Mouse (Mus musculus): Measurements from ENCODE around the gene Pkd1l1. TPM values are rescaled to one million over a fixed set of nuclear protein-coding genes. Genes with fewer than 3 reads are reported as not detected.
A peak's percentile ranks its signal among the peaks of the same experiment; 100 is the strongest.

The Pkd1l1 gene
- polyA plus RNA-seq, 1 experiment from 2014 or later: 0.09 TPM

DNA sequence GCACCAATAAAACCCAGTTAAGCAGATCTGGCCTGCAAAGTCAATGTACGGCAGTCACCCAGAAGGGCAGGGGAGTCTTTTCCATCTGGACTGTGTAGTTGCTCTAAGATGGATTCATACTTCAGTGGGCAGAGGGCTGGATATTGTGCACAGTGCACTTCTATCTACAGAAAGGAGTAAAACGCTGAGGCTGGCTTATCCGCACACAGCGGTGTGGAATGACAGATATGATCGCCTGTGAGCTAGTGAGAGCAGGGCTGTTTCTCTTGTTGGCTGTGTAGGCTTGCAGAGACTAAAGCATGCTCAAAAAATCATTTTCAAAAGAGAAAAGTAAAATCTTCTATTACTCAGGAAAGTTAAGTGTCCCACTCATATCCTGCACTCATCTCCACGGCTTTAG lies 973 bp downstream of the Pkd1l1 start:
- ATAC-seq: no peak
- no peaks in the 10 kb centered on the region for H3K27me3 ChIP-seq
- H3K4me2 ChIP-seq: no peak overlapping the region
- no peak overlapping the region for H3K4me3 ChIP-seq
- no peak overlapping the region for H3K9ac ChIP-seq
- H3K27ac ChIP-seq: no peak overlapping the region
- H3K36me3 ChIP-seq (ENCODE audit: poor library complexity, severe bottlenecking): no peaks in the 10 kb centered on the region
- H3K4me1 ChIP-seq: no peaks in the 10 kb centered on the region
- WGBS: 89% methylated on average over 6 of the region's 6 CpGs
- no peaks in the 10 kb centered on the region for H3K9me3 ChIP-seq (replicated peaks)

DNA sequence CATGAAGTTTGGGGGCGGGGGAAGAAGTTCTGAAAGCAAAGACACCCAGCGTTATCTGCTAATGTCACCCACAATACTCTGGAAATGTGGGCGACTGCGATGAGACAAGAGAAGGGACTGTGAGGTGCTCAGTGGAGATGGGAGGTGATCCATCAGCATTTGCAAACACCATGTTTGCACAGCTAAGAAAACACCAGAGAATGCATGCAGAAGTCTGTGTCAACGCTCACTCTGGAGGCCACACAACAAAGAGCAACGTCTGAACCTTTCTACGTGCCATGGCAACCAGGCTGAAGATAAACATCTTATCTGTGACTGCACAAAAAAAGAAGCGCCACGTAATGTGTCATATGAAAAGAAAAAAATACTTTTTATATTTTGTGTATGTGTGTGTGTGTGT lies 2.6 kb downstream of the Pkd1l1 start:
- no peaks in the 10 kb centered on the region for H3K4me1 ChIP-seq
- H3K27ac ChIP-seq: no peak overlapping the region
- H3K4me2 ChIP-seq: no peak overlapping the region
- H3K4me3 ChIP-seq: no peak overlapping the region
- H3K9ac ChIP-seq: no peak overlapping the region
- WGBS: 85% methylated on average over 9 of the region's 9 CpGs
- H3K36me3 ChIP-seq (ENCODE audit: poor library complexity, severe bottlenecking): no peaks in the 10 kb centered on the region
- H3K9me3 ChIP-seq (replicated peaks): no peaks in the 10 kb centered on the region
- no peak for ATAC-seq
- no peaks in the 10 kb centered on the region for H3K27me3 ChIP-seq

DNA sequence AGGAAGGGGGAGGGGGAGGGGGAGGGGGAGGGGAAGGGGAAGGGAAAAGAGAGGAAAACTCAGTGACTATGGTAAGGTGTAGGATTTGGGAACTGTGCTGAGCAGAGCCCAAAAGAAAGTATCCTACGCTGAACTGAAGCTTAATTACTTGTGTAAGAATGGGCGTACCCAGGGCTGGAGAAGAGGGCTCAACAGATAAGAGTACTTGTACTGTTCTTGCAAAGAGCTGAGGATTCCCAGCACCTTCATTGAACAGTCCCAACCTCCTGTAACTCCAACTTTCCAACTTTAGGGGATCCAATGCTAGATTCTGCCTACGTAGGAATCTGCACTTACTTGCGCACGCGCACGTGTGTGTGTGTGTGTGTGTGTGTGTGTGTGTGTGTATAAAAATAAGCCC lies 5.0 kb downstream of the Pkd1l1 start:
- Histone ChIP-seq H3K9me3 (replicated peaks) (no peaks in the 10 kb centered on the region), H3K4me3 (no peak overlapping the region), H3K27ac (no peak overlapping the region), H3K36me3 (ENCODE audit: poor library complexity, severe bottlenecking) (no peaks in the 10 kb centered on the region), H3K4me2 (no peak overlapping the region), H3K27me3 (no peaks in the 10 kb centered on the region), H3K9ac (no peak overlapping the region), H3K4me1 (no peaks in the 10 kb centered on the region)
- ATAC-seq: no peak
- WGBS: 96% methylated on average over 7 of the region's 7 CpGs

DNA sequence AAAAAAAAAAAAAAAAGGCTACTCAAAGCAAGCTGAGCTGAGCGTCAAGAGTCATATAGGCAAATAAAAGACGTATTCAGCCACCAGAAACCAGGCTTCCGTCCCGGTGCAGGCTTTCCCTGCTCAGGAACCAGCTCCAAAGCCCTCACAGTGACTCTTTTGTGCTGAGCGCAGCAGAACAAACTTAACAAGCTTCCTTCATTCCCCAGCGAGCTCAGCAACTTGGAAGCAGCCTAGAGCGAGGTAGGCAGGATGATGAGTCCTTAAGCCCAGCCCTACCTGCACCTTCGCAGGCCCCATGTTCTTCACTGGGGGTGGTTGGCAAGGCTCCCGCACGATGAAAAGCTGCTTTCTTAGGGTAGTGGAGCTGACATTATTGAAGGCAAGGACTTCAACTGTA lies 14.5 kb downstream of the Pkd1l1 start:
- Histone ChIP-seq H3K4me2 (no peak overlapping the region), H3K36me3 (ENCODE audit: poor library complexity, severe bottlenecking) (no peaks in the 10 kb centered on the region), H3K27ac (no peak overlapping the region), H3K9ac (no peak overlapping the region), H3K4me3 (no peak overlapping the region), H3K27me3 (no peaks in the 10 kb centered on the region), H3K9me3 (replicated peaks) (no peaks in the 10 kb centered on the region; the same call in 1 of the 2 replicates), H3K4me1 (peaks cover 3% of the 10 kb centered on the region; the same call in 1 of the 2 replicates)
- ATAC-seq: no peak
- 35% methylated on average over 10 of the region's 10 CpGs for WGBS

DNA sequence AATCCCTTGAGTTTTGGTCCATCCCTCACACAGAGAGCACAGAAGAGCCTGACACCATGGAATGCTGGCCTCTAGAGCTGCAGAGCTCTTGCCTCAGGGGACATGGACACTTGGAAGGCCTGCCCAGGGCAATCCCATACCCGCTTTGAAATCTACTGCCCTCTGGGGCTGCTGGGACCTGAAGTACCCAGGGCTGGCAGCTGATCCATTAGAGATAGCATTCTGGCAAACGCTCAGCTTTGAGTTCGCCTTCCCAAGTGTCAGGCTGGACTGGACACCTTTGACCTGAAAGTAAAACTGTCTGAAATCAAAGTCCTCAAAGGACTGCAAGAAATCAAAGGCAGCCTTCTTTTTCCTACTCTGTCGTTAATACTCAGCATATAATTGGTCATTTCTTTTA lies 15.0 kb downstream of the Pkd1l1 start:
- no peaks in the 10 kb centered on the region for H3K36me3 ChIP-seq (ENCODE audit: poor library complexity, severe bottlenecking)
- H3K4me3 ChIP-seq: no peak overlapping the region
- peaks cover 3% of the 10 kb centered on the region; the same call in 1 of the 2 replicates for H3K4me1 ChIP-seq
- no peak overlapping the region for H3K27ac ChIP-seq
- H3K27me3 ChIP-seq: no peaks in the 10 kb centered on the region
- 68% methylated on average over 4 of the region's 4 CpGs for WGBS
- H3K4me2 ChIP-seq: no peak overlapping the region
- no peak for ATAC-seq
- H3K9ac ChIP-seq: no peak overlapping the region
- no peaks in the 10 kb centered on the region; the same call in 1 of the 2 replicates for H3K9me3 ChIP-seq (replicated peaks)

DNA sequence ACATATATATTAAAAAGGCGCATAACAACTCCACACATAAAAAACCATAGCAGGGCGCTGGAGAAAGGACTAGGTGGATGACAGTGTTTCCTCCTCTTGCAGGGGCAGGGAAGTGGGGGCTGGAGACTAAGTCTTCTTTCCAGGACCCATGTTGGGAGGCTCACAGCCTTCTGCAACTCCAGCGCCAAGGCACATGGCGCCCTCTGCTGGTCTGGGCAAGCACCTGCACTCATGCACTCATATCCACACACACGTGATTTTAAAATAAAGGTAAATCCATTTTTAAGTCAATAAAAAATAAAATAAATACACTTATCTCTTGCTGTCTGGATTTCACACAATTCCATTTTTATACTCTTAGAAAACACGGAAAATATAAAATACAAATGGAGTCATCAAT lies 16.0 kb downstream of the Pkd1l1 start:
- no peak for ATAC-seq
- Histone ChIP-seq H3K4me1 (peaks cover 3% of the 10 kb centered on the region; the same call in 1 of the 2 replicates), H3K4me3 (no peak overlapping the region), H3K36me3 (ENCODE audit: poor library complexity, severe bottlenecking) (no peaks in the 10 kb centered on the region), H3K27me3 (no peaks in the 10 kb centered on the region), H3K4me2 (no peak overlapping the region), H3K9ac (no peak overlapping the region), H3K9me3 (replicated peaks) (no peaks in the 10 kb centered on the region; the same call in 1 of the 2 replicates), H3K27ac (no peak overlapping the region)
- 66% methylated on average over 6 of the region's 6 CpGs for WGBS

DNA sequence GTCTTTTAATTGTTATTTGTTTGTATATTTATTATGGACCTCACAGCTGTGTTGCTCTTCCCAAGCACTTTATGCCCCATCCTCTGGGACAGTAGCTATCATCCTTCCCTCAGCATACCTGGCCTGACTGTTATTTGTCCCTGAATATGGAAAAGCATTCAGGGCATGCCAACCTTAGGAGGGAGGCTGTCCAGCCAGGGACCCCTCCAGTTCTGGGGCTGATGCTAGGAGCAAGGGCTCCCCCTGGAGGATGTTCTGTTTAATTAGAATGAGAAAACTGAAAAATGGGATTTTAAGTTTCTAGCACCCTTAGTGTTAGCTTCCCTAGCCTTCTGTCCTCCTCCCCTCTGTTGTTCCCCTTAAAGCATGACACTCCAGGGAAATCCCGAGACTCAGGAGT lies 17.4 kb downstream of the Pkd1l1 start:
- Histone ChIP-seq H3K9me3 (replicated peaks) (no peaks in the 10 kb centered on the region; the same call in 1 of the 2 replicates), H3K4me1 (peaks cover 3% of the 10 kb centered on the region; the same call in 1 of the 2 replicates), H3K27me3 (no peaks in the 10 kb centered on the region), H3K4me2 (no peak overlapping the region), H3K27ac (no peak overlapping the region), H3K4me3 (no peak overlapping the region), H3K9ac (no peak overlapping the region), H3K36me3 (ENCODE audit: poor library complexity, severe bottlenecking) (no peaks in the 10 kb centered on the region)
- 4% methylated on average over 1 of the region's 1 CpGs for WGBS
- peak; percentile 73 for ATAC-seq

DNA sequence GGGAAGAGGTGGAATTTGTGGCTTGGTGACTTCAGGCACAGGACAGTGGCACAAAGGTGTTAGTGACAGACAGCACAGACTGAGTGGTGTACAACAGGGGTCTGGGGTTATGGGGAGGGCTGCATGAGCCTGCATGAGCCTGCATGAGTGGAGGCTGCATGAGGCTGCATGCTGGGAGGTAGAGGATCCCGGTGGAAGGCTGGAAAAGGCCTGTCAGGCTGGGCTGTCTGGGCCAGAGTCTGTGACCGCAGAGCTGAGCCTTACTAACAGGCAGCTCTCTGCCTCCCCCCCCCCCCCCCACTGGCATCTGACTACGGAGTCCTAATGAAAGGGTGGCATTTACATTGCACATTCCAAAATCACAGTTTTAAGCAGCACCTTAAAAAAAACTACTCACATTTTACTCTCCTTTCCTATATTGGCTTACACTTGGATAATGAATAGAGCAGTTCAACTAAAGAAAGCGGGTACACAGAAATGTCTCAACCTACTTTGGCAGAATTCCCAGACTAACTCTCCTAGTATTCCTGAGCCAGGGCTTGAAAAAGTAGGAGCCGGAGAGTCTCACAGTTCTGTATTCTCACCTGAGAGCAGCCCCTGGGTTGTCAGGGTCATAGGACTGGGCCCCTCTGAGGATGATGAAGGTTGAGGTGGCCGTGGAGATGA lies 23.2 kb downstream of the Pkd1l1 start:
- Histone ChIP-seq H3K4me1 (peaks cover 14% of the 10 kb centered on the region), H3K27me3 (no peaks in the 10 kb centered on the region), H3K27ac (peak overlapping the region; percentile 40; the same call in 1 of the 2 replicates), H3K36me3 (ENCODE audit: poor library complexity, severe bottlenecking) (no peaks in the 10 kb centered on the region), H3K9me3 (replicated peaks) (no peaks in the 10 kb centered on the region), H3K9ac (no peak overlapping the region), H3K4me3 (no peak overlapping the region), H3K4me2 (no peak overlapping the region)
- peak; percentile 78 for ATAC-seq
- 40% methylated on average over 5 of the region's 6 CpGs for WGBS

DNA sequence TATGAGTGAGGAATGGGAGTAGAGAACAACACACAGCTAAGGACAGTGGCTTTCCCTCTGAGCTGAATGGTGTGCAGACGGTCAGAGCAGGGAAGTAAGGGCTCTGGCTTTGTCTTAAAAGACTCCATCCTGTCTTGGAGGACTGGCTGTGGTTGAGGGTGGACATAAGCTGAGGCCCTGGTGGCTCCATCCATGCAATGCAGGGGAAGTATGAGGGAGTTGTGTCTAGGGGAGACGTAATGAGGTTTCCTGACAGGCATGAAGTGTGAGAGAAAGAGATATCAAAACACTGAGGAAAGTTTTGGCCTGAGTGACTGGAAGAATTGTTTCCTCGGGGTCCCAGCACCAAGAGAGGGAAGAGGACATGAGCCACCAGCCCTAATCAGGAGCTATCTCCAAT lies 24.2 kb downstream of the Pkd1l1 start:
- 69% methylated on average over 3 of the region's 3 CpGs for WGBS
- H3K4me3 ChIP-seq: no peak overlapping the region

DNA sequence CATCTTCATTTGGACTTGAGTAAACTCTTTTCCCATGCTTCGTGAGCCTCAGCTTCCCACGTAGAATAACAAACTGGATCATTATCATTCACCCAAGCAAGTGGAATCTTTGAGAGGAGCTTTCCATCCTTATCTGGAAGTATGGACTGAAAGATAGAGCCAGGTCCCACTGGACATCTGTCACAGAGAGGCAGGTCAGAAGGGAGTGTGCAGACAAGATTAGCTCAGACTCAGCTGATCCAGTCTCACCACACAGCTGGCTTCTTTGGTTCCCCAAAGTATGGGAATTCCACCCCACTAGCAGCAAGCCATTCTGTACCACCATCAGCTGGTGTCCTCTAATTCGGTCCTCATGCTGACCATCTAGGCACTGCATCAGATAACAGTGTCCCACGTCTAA lies 29.0 kb downstream of the Pkd1l1 start:
- no peaks in the 10 kb centered on the region for H3K36me3 ChIP-seq (ENCODE audit: poor library complexity, severe bottlenecking)
- H3K4me2 ChIP-seq: no peak overlapping the region
- no peaks in the 10 kb centered on the region for H3K27me3 ChIP-seq
- no peaks in the 10 kb centered on the region for H3K9me3 ChIP-seq (replicated peaks)
- ATAC-seq: no peak
- H3K4me3 ChIP-seq: no peak overlapping the region
- peaks cover 5% of the 10 kb centered on the region; the same call in 1 of the 2 replicates for H3K4me1 ChIP-seq
- H3K27ac ChIP-seq: no peak overlapping the region
- H3K9ac ChIP-seq: no peak overlapping the region
- 85% methylated on average over 4 of the region's 4 CpGs for WGBS

More for the DNA sequence above, 24.2 kb downstream of the Pkd1l1 start:
- peaks cover 14% of the 10 kb centered on the region for H3K4me1 ChIP-seq
- no peak overlapping the region for H3K4me2 ChIP-seq
- H3K9me3 ChIP-seq (replicated peaks): no peaks in the 10 kb centered on the region
- no peak for ATAC-seq
- no peak overlapping the region for H3K27ac ChIP-seq
- H3K27me3 ChIP-seq: no peaks in the 10 kb centered on the region
- no peaks in the 10 kb centered on the region for H3K36me3 ChIP-seq (ENCODE audit: poor library complexity, severe bottlenecking)
- no peak overlapping the region for H3K9ac ChIP-seq

DNA sequence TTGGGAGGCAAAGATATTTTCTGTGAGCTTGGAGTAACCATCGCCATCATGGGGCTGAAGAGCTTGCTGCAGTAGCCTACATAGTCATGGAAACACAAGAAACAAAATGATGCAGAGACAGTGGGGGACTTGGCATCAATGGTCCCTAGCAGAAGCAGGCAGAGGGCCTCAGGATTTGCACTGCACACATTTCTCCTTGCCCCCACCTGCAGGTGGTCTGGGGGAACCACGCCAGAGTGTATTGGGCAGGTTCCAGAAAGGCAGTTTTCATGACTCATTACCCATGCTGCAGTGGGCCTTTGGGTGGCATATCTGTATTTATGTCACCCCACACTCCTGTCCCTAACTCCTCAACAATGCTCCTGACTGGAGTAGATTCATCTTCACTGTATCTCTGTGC lies 30.6 kb downstream of the Pkd1l1 start:
- 77% methylated on average over 2 of the region's 2 CpGs for WGBS

DNA sequence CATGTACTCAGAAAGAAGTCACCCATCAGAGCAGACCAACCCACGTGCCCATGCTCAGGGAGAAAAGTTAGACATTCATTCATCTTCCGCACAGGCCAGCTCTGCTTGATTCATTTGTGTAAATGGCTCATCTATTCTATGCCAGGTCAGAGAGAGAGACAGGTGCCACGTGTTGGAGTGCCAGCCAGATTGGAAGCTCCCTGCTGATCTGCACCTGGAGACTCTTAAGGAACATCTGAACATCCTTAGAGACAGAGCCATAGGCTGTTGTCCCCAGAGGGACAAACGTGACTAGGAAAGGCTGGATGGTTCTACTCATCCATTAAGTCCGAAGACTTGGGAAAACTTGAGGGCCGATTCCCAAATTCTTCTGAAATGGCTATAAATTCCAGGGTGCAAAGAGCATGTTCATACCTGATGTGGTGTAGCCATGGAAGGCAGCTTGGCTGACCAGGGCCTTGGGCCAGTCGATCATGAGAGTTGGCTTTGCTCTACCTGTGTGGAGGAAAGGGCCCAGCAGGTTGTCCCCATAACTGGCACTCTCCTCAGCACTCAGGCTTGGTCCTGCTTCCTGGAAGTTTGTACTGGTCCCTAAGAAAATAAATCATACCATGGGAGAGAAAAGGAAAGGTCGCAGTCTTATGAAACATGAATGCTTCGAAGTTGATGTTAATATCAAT lies 36.5 kb downstream of the Pkd1l1 start:
- WGBS: 86% methylated on average over 9 of the region's 9 CpGs
- no peaks in the 10 kb centered on the region for H3K27me3 ChIP-seq
- H3K4me3 ChIP-seq: no peak overlapping the region
- H3K4me1 ChIP-seq: no peaks in the 10 kb centered on the region
- ATAC-seq: no peak
- H3K4me2 ChIP-seq: no peak overlapping the region
- no peaks in the 10 kb centered on the region for H3K36me3 ChIP-seq (ENCODE audit: poor library complexity, severe bottlenecking)
- no peaks in the 10 kb centered on the region for H3K9me3 ChIP-seq (replicated peaks)
- no peak overlapping the region for H3K27ac ChIP-seq
- no peak overlapping the region for H3K9ac ChIP-seq

More for the DNA sequence above, 30.6 kb downstream of the Pkd1l1 start:
- no peak overlapping the region for H3K27ac ChIP-seq
- no peaks in the 10 kb centered on the region for H3K36me3 ChIP-seq (ENCODE audit: poor library complexity, severe bottlenecking)
- H3K27me3 ChIP-seq: no peaks in the 10 kb centered on the region
- no peaks in the 10 kb centered on the region for H3K9me3 ChIP-seq (replicated peaks)
- H3K4me1 ChIP-seq: no peaks in the 10 kb centered on the region
- H3K9ac ChIP-seq: no peak overlapping the region
- no peak overlapping the region for H3K4me3 ChIP-seq
- ATAC-seq: no peak; the same call in 1 of the 2 replicates
- H3K4me2 ChIP-seq: no peak overlapping the region

Measured in forebrain, embryonic 13.5 days (tissue).